Mouse (Mus musculus) CH12.LX (cell line): ENCODE measurements around the gene Exoc3l2. TPM values are rescaled to one million over a fixed set of nuclear protein-coding genes. Genes with fewer than 3 reads are reported as not detected.

Experiments
- DNase-seq: peaks from one replicate; pipeline ENCODE4 v3.0.0-alpha.2; 2013; ENCODE audit errors: extremely low read depth
- H3K27ac ChIP-seq: 2 replicates; pipeline ENCODE4 v1.5.1; 2012; ENCODE audit warnings: low read depth, mild to moderate bottlenecking, control low read depth, moderate library complexity; ENCODE audit not compliant: insufficient read depth
- H3K27me3 ChIP-seq: replicated peaks from 2 replicates; pipeline ENCODE3; 2012; ENCODE audit warnings: inconsistent platforms
- H3K36me3 ChIP-seq, 2 experiments: replicated peaks in 1 of 2; 2 replicates each; pipeline versions ENCODE3 to v1.6.1; 2012; ENCODE audit warnings: inconsistent platforms in 1 of 2, low read length in 1 of 2, mild to moderate bottlenecking in 1 of 2, mixed read lengths in 1 of 2, moderate library complexity in 1 of 2; ENCODE audit not compliant: control insufficient read depth in 1 of 2, insufficient read depth in 1 of 2
- H3K4me1 ChIP-seq, 2 experiments: 2 replicates each; pipeline ENCODE4 v1.6.1; 2012; ENCODE audit warnings: inconsistent platforms in 1 of 2, moderate library complexity in 1 of 2; ENCODE audit not compliant: insufficient read depth in 2 of 2, control insufficient read depth in 1 of 2
- H3K4me2 ChIP-seq: 2 replicates; pipeline ENCODE4 v1.6.1; 2012; ENCODE audit warnings: low read depth, mild to moderate bottlenecking, control low read depth; ENCODE audit not compliant: poor library complexity, insufficient read depth, severe bottlenecking
- H3K4me3 ChIP-seq, 3 experiments: fragments of 150-350 bp in 1 of 3; sonication (generic) in 1 of 3; replicated peaks in 1 of 3; 2 replicates each; pipeline versions ENCODE3 to v1.5.1; 2011 to 2012; ENCODE audit warnings: low read depth in 2 of 3, low read length in 2 of 3, mild to moderate bottlenecking in 2 of 3, moderate library complexity in 2 of 3, control low read depth in 1 of 3, improper control_type of control experiment in 1 of 3, inconsistent platforms in 1 of 3, mixed read lengths in 1 of 3; ENCODE audit not compliant: poor library complexity in 1 of 3
- H3K79me2 ChIP-seq: replicated peaks from 2 replicates; pipeline ENCODE4 v1.6.1; 2012; ENCODE audit warnings: mild to moderate bottlenecking, moderate library complexity; ENCODE audit not compliant: control insufficient read depth, poor library complexity, insufficient read depth, severe bottlenecking; ENCODE audit errors: extremely low read depth
- H3K9ac ChIP-seq: 2 replicates; pipeline ENCODE4 v1.6.1; 2012; ENCODE audit warnings: low read depth, mild to moderate bottlenecking, control low read depth, moderate library complexity; ENCODE audit not compliant: insufficient read depth
- H3K9me3 ChIP-seq: replicated peaks from 2 replicates; pipeline ENCODE3; 2012; ENCODE audit warnings: low read length, inconsistent platforms, mixed read lengths
- CHD1 ChIP-seq: IDR thresholded peaks from 2 replicates; pipeline ENCODE4 v1.6.1; 2012; ENCODE audit warnings: low read depth, low read length, improper control_type of control experiment, inconsistent platforms
- CHD2 ChIP-seq: IDR thresholded peaks from 2 replicates; pipeline ENCODE4 v1.6.1; 2011; ENCODE audit warnings: low read length, improper control_type of control experiment
- CTCF ChIP-seq, 2 experiments: IDR thresholded peaks in 1 of 2; conservative IDR thresholded peaks in 1 of 2; 2 replicates each; pipeline ENCODE4 v1.5.1; 2011 to 2012; ENCODE audit warnings: low read depth in 2 of 2, low read length in 2 of 2, improper control_type of control experiment in 1 of 2, inconsistent platforms in 1 of 2, mild to moderate bottlenecking in 1 of 2, moderate library complexity in 1 of 2
- GABPA ChIP-seq: IDR thresholded peaks from 2 replicates; pipeline ENCODE4 v1.6.1; 2012; ENCODE audit warnings: low read depth, low read length, improper control_type of control experiment, inconsistent platforms; ENCODE audit not compliant: insufficient replicate concordance
- IRF4 ChIP-seq: IDR thresholded peaks from 2 replicates; pipeline ENCODE4 v1.6.1; 2014; ENCODE audit warnings: low read depth, mild to moderate bottlenecking, inconsistent platforms, low read length, improper control_type of control experiment
- JUN ChIP-seq: IDR thresholded peaks from 2 replicates; pipeline ENCODE4 v1.6.1; 2011; ENCODE audit warnings: low read depth, mild to moderate bottlenecking, low read length, improper control_type of control experiment, moderate library complexity; ENCODE audit not compliant: insufficient read depth
- KAT2A ChIP-seq: IDR thresholded peaks from 2 replicates; pipeline ENCODE4 v1.6.1; 2012; ENCODE audit warnings: low read length, improper control_type of control experiment, inconsistent platforms; ENCODE audit not compliant: insufficient replicate concordance
- MAX ChIP-seq: IDR thresholded peaks from 2 replicates; pipeline ENCODE4 v1.6.1; 2011; ENCODE audit warnings: low read length, improper control_type of control experiment
- MYC ChIP-seq: IDR thresholded peaks from 2 replicates; pipeline ENCODE4 v1.6.1; 2011; ENCODE audit warnings: low read depth, mild to moderate bottlenecking, improper control_type of control experiment, low read length
- PAX5 ChIP-seq: IDR thresholded peaks from 2 replicates; pipeline ENCODE4 v1.6.1; 2012; ENCODE audit warnings: low read length, inconsistent platforms, mixed read lengths
- POLR2A ChIP-seq: IDR thresholded peaks from 2 replicates; pipeline ENCODE4 v1.6.1; 2011; ENCODE audit warnings: low read depth, mild to moderate bottlenecking, improper control_type of control experiment, low read length
- POLR2AphosphoS2 ChIP-seq: IDR thresholded peaks from 2 replicates; pipeline ENCODE4 v1.6.1; 2011; ENCODE audit warnings: low read depth, low read length, improper control_type of control experiment
- RAD21 ChIP-seq: IDR thresholded peaks from 2 replicates; pipeline ENCODE4 v1.6.1; 2011; ENCODE audit warnings: low read depth, mild to moderate bottlenecking, low read length, improper control_type of control experiment, moderate library complexity
- SIN3A ChIP-seq: IDR thresholded peaks from 2 replicates; pipeline ENCODE4 v1.6.1; 2012; ENCODE audit warnings: low read length, improper control_type of control experiment, inconsistent platforms
- SMC3 ChIP-seq: IDR thresholded peaks from 2 replicates; pipeline ENCODE4 v1.6.1; 2011; ENCODE audit warnings: low read depth, low read length, improper control_type of control experiment
- TBP ChIP-seq: conservative IDR thresholded peaks from 2 replicates; pipeline ENCODE4 v1.6.1; 2011; ENCODE audit warnings: low read depth, low read length, improper control_type of control experiment
- TCF12 ChIP-seq: IDR thresholded peaks from 2 replicates; pipeline ENCODE4 v1.6.1; 2014; ENCODE audit warnings: low read depth, mild to moderate bottlenecking, inconsistent platforms, low read length, improper control_type of control experiment
- USF2 ChIP-seq: conservative IDR thresholded peaks from 2 replicates; pipeline ENCODE4 v1.6.1; 2011; ENCODE audit warnings: low read depth, low read length, improper control_type of control experiment
- ZNF384 ChIP-seq: IDR thresholded peaks from 2 replicates; pipeline ENCODE4 v1.6.1; 2012; ENCODE audit warnings: low read depth, low read length, improper control_type of control experiment, inconsistent platforms
- dilution Hi-C: fragments of 300-500 bp; cut with MboI; formaldehyde crosslinking; loops from 2 replicates; pipeline ENCODE4 v1.14.3; 2020; ENCODE audit warnings: low sequenced_read_pairs; ENCODE audit not compliant: extremely low pct_unique_long_range_greater_than_20kb, extremely low pct_ligation_motif_present
- in situ Hi-C: fragments of 300-500 bp; cut with MboI; formaldehyde crosslinking; loops from 3 replicates; pipeline ENCODE4 v1.14.3; 2019; ENCODE audit warnings: low sequenced_read_pairs, low pct_ligation_motif_present, low pct_unique_long_range_greater_than_20kb, mixed read lengths
- polyA plus RNA-seq: library from polyadenylated mRNA; unstranded; fragments of >175 nt; gene quantifications from 2 replicates; pipeline ENCODE4 v1.2.1, GENCODE M21; 2012; ENCODE audit warnings: low read depth; ENCODE audit not compliant: insufficient read length
- total RNA-seq, 2 experiments: library from RNA; depleted of rRNA; stranded (reverse); fragments of 300-350 nt in 1 of 2; fragments of >200 nt in 1 of 2; gene quantifications; 2 replicates each; pipeline ENCODE4 v1.2.3; 2012 to 2014

The Exoc3l2 gene
- total and polyA plus RNA-seq, 3 experiments: 0.08 TPM; not detected in 2

- Histone ChIP-seq H3K4me3 (no peak overlapping the region), H3K79me2 (no peaks in the 10 kb centered on the region), H3K27me3 (peaks cover 73% of the 10 kb centered on the region), H3K36me3 (no peaks in the 10 kb centered on the region), H3K4me2 (no peak overlapping the region), H3K9ac (no peak overlapping the region), H3K9me3 (peaks cover 13% of the 10 kb centered on the region), H3K27ac (no peak overlapping the region), H3K4me1 (peaks cover 10 to 20% of the 10 kb centered on the region in 2 experiments)
- dilution Hi-C loops: no loop called here
- no peak for DNase-seq
- TF ChIP-seq IRF4: 0 out of 2 replicates have a peak, but pooled peaks have one; percentile 12
- TF ChIP-seq ZNF384: no peak
- TF ChIP-seq KAT2A: no peak
- TF ChIP-seq RAD21: peak; percentile 53
- TF ChIP-seq CTCF (conservative IDR thresholded peaks at IDR 0.05 in 1 of 2, IDR thresholded peaks at IDR 0.05 in 1 of 2; ENCODE audit: low read depth in 2 of 2, low read length in 2 of 2): peak in 1 of 2 experiments; percentile 61; a peak in 2 of 4 replicates
- TF ChIP-seq JUN: no peak
- TF ChIP-seq POLR2A: no peak
- TF ChIP-seq SMC3: peak; percentile 38
- in situ Hi-C loops: no loop called here
Observed at GRCm38 (mm10) chr7:19477084-19477483, 14.0 kb downstream of the Exoc3l2 start.

- no peaks in the 10 kb centered on the region for H3K79me2 ChIP-seq
Observed at GRCm38 (mm10) chr7:19477624-19478384, 14.7 kb downstream of the Exoc3l2 start.

GRCm38 (mm10) chr7:19483281-19483680 is 20.1 kb downstream of the Exoc3l2 start:
- no peaks in the 10 kb centered on the region for H3K79me2 ChIP-seq
- H3K4me2 ChIP-seq: no peak overlapping the region
- dilution Hi-C loops (no loop called here), in situ Hi-C loops (no loop called here)
- H3K4me1 ChIP-seq: peaks cover 5 to 7% of the 10 kb centered on the region in 2 experiments; a peak in 2 of 4 replicates
- H3K27ac ChIP-seq: no peak overlapping the region
- no peak for TF ChIP-seq PAX5
- no peak for TF ChIP-seq CHD1
- H3K9me3 ChIP-seq: peaks cover 5% of the 10 kb centered on the region
- no peak for DNase-seq
- H3K9ac ChIP-seq: no peak overlapping the region
- H3K27me3 ChIP-seq: peaks cover 63% of the 10 kb centered on the region
- H3K4me3 ChIP-seq: no peak overlapping the region
- no peaks in the 10 kb centered on the region for H3K36me3 ChIP-seq

More at GRCm38 (mm10) chr7:19477624-19478384, 14.7 kb downstream of the Exoc3l2 start:
- no peak for DNase-seq
- no peaks in the 10 kb centered on the region for H3K36me3 ChIP-seq
- H3K27me3 ChIP-seq: peaks cover 70% of the 10 kb centered on the region
- H3K4me2 ChIP-seq: no peak overlapping the region
- in situ Hi-C loops: no loop called here
- no peak overlapping the region for H3K4me3 ChIP-seq
- H3K9me3 ChIP-seq: peaks cover 13% of the 10 kb centered on the region
- H3K9ac ChIP-seq: no peak overlapping the region
- H3K27ac ChIP-seq: no peak overlapping the region
- dilution Hi-C loops: no loop called here
- peaks cover 7 to 13% of the 10 kb centered on the region in 2 experiments for H3K4me1 ChIP-seq
- no peak for TF ChIP-seq PAX5
- TF ChIP-seq MYC: no peak
- no peak for TF ChIP-seq JUN
- TF ChIP-seq POLR2AphosphoS2: no peak
- TF ChIP-seq TCF12: no peak
- no peak for TF ChIP-seq CHD2
- TF ChIP-seq TBP: no peak
- TF ChIP-seq USF2: no peak
- TF ChIP-seq SIN3A: no peak
- no peak for TF ChIP-seq MAX
- no peak for TF ChIP-seq GABPA
